Mouse (Mus musculus) forebrain, embryonic 14.5 days (tissue): ENCODE results near the gene Nfia. TPM values are rescaled to one million over a fixed set of nuclear protein-coding genes. Genes with fewer than 3 reads are reported as not detected.

Source experiments
- ATAC-seq: fragments of 200-750 bp; cut with Nextera tagmentation; 2 replicates; pipeline ENCODE4 v1.8.0; 2017; ENCODE audit warnings: mild to moderate bottlenecking, moderate library complexity
- DNase-seq: peaks from one replicate; pipeline ENCODE4 v3.0.0-alpha.2; 2015; ENCODE audit warnings: low spot score
- H3K27ac ChIP-seq: fragments of 300-500 bp; sonication (generic); 2 replicates; pipeline ENCODE4 v1.5.1; 2014; ENCODE audit warnings: low read depth, mild to moderate bottlenecking, control low read depth, low read length, moderate library complexity
- H3K27me3 ChIP-seq: fragments of 300-500 bp; sonication (generic); replicated peaks from 2 replicates; pipeline ENCODE4 v1.6.1; 2014; ENCODE audit warnings: low read length, control low read depth, mixed read lengths; ENCODE audit not compliant: control insufficient read depth, insufficient read depth
- H3K36me3 ChIP-seq: fragments of 300-500 bp; sonication (generic); 2 replicates; pipeline ENCODE4 v1.6.1; 2014; ENCODE audit warnings: low read length, control low read depth; ENCODE audit not compliant: control insufficient read depth, insufficient read depth
- H3K4me1 ChIP-seq: fragments of 300-500 bp; sonication (generic); 2 replicates; pipeline ENCODE4 v1.6.1; 2014; ENCODE audit warnings: antibody characterized with exemption, low read length, control low read depth; ENCODE audit not compliant: control insufficient read depth, insufficient read depth
- H3K4me2 ChIP-seq: fragments of 300-500 bp; sonication (generic); 2 replicates; pipeline ENCODE4 v1.6.1; 2014; ENCODE audit warnings: mild to moderate bottlenecking, control low read depth, low read length
- H3K4me3 ChIP-seq: fragments of 300-500 bp; sonication (generic); 2 replicates; pipeline ENCODE4 v1.5.1; 2014; ENCODE audit warnings: low read depth, low read length, control low read depth
- H3K9ac ChIP-seq: fragments of 300-500 bp; sonication (generic); 2 replicates; pipeline ENCODE4 v1.6.1; 2014; ENCODE audit warnings: mild to moderate bottlenecking, low read length, control low read depth, moderate library complexity
- H3K9me3 ChIP-seq: fragments of 300-500 bp; sonication (generic); replicated peaks from 2 replicates; pipeline ENCODE4 v1.6.1; 2016; ENCODE audit warnings: low read length, control low read depth, mixed read lengths; ENCODE audit not compliant: control insufficient read depth
- WGBS: fragments of 180-500 bp; shearing (Covaris S2); extraction: QIAGEN DNeasy Blood & Tissue Kit; methylation state at CpG from one replicate; pipeline ENCODE4 v1.1.7; 2014; 5-methylcytosine and 5-hydroxymethylcytosine counted together
- polyA plus RNA-seq: library from polyadenylated mRNA; unstranded; fragments of >200 nt; fragmentation: Nextera tagmentation; extraction: Ambion mirVana; gene quantifications from 2 replicates; pipeline ENCODE4 v1.2.1, GENCODE M21; 2014

The Nfia gene
- polyA plus RNA-seq, 1 experiment from 2014 or later, result 71.5 TPM

DNA sequence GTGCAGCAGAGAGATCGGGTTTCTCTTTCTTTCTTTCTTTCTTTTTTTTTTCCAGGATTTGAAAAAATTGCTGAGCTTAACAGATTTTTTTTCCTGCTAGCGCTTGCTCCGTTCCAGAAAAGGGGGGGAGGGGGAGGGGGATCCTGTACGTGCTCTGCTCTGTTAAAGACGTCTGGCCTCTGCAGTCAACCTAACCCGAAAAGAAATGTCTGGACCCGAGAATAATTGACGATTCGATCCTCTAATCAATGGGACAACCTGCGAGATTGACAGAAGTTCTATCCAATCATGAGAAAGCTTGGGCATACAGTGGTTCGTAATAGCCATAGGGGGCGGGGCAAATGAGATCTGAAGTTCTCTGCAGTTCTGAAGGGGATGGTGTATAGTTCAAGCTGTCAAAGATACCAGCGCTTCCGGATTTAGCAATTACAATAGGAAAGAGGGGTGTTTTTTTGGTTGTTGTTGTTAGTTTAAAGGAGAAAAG lies 618 bp downstream of the Nfia start:
- peak overlapping the region; percentile 83 for H3K4me2 ChIP-seq
- H3K27me3 ChIP-seq, result no peaks in the 10 kb centered on the region
- H3K4me1 ChIP-seq, result peaks cover 24% of the 10 kb centered on the region
- WGBS, result 1% methylated on average over 14 of the region's 14 CpGs
- peak overlapping the region; percentile 91 for H3K27ac ChIP-seq
- peak overlapping the region; percentile 65 for H3K9ac ChIP-seq
- ATAC-seq, result peak; percentile 66
- DNase-seq, result peak; percentile 100
- H3K4me3 ChIP-seq, result peak overlapping the region; percentile 42
- no peaks in the 10 kb centered on the region for H3K36me3 ChIP-seq
- H3K9me3 ChIP-seq, result no peaks in the 10 kb centered on the region

DNA sequence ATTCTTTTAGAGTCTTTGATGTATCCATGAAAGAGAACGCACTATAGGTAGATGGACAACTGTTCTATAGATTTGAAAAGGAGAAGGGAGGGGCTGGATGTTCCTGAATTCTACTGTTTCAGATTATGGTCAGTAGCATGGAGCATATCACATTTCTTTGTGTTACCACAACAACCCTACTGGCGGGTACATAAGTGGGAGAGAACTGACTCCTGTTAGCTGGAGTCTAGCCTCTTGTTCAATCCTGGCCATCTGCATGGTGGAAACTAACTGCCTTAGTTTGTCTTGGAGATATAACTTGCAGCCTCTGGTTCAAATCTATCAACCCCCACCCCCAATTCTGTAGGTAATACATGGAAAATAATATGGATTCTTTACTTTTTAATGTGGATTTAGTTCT lies 1.3 kb downstream of the Nfia start:
- ATAC-seq (no peak), DNase-seq (no peak)
- Histone ChIP-seq H3K9me3 (no peaks in the 10 kb centered on the region), H3K36me3 (no peaks in the 10 kb centered on the region), H3K4me2 (peak overlapping the region; percentile 83), H3K4me1 (peaks cover 24% of the 10 kb centered on the region), H3K9ac (no peak overlapping the region), H3K4me3 (peak overlapping the region; percentile 42; the same call in 1 of the 2 replicates), H3K27me3 (no peaks in the 10 kb centered on the region), H3K27ac (peak overlapping the region; percentile 59; the same call in 1 of the 2 replicates)
- WGBS, result 38% methylated on average over 2 of the region's 2 CpGs

DNA sequence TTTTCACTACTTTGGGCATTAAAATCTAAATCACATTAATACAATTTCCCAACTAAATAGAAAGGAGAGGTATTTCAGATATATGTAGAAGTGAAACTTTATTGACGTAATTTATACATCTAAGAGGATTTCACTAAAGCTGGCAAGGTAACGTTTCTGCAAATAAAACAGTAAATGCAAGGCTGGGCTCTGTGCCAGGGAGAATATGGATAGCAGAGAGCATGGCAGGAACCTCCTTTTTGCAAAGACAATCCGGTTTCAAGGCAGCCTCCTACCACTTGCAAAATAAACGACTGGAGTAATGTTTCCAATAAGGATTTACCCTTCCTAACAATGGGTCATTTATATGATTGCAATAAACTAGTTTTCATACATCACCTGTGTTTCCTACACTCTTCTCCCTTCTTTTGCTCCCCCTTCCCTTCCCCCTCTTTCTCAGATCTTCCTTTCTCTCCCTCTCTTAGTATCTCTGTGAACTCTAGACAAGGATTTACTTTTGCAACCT lies 2.0 kb downstream of the Nfia start:
- peaks cover 24% of the 10 kb centered on the region for H3K4me1 ChIP-seq
- DNase-seq (no peak), ATAC-seq (no peak)
- no peaks in the 10 kb centered on the region for H3K27me3 ChIP-seq
- peak overlapping the region; percentile 83 for H3K4me2 ChIP-seq
- H3K36me3 ChIP-seq, result no peaks in the 10 kb centered on the region
- peak overlapping the region; percentile 92 for H3K4me3 ChIP-seq
- H3K27ac ChIP-seq, result peak overlapping the region; percentile 80
- no peaks in the 10 kb centered on the region for H3K9me3 ChIP-seq
- H3K9ac ChIP-seq, result peak overlapping the region; percentile 33
- WGBS, result 12% methylated on average over 4 of the region's 4 CpGs

DNA sequence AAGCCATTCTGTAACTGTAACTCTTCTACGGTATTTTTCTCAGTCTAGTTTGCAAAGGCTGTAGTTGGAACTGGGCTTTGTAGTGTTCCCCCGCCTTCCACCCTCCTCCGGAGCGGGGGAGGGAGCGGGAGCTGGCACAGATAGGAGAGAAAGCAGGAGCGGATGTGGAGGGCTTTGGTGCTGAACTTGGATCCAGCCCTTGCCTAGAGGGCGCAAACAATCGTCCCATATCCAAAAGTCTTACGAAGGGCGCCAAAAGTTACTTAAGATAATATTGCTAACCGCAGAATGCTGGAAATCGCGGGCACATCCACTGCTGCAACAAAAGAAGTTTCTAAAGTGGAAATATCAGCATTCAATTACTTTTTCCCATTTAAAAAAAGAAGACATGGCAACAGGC lies 2.5 kb downstream of the Nfia start:
- peak overlapping the region; percentile 92 for H3K4me3 ChIP-seq
- peak overlapping the region; percentile 100 for H3K9ac ChIP-seq
- H3K27me3 ChIP-seq, result no peaks in the 10 kb centered on the region
- ATAC-seq (no peak), DNase-seq (peak; percentile 86)
- no peaks in the 10 kb centered on the region for H3K9me3 ChIP-seq
- peaks cover 24% of the 10 kb centered on the region for H3K4me1 ChIP-seq
- H3K27ac ChIP-seq, result peak overlapping the region; percentile 80
- WGBS, result 1% methylated on average over 13 of the region's 13 CpGs
- H3K36me3 ChIP-seq, result no peaks in the 10 kb centered on the region
- H3K4me2 ChIP-seq, result peak overlapping the region; percentile 83

DNA sequence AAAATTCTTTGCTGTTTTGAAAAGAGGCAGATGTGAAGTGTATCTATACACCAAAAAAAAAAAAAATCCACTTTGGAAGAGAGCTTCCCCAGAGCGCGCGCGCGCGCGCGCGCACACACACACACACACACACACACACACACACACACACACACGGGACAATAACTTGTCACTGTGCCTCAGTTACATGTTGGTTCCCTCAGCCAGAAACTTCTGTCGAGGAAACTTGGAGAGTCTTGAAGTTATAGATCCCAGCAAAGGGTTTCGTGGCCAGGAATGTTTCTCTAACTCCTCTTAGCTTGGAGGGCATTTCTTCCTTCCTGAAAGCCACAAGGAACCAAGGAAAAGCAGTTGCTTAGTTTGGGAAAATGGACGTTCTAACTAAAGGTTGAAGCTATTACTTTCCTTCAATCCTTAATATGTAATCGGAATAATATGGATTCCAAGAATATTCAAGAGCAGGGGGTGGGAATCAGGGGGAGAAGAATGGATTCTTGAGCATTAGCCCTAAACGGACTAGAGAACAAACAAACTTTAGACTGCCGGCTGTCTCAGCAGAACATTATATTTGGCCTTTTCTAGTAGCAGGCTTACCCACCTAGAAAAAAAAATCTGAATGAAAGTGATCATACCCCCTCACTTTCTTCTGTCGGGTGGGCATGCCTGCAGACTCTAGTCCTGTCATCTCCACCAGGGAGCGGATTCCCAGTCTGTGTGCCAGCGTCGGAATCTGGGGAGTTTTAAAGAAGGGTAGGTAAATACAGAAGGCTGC lies 3.1 kb downstream of the Nfia start:
- H3K4me2 ChIP-seq, result peak overlapping the region; percentile 83
- H3K36me3 ChIP-seq, result no peaks in the 10 kb centered on the region
- H3K9ac ChIP-seq, result peak overlapping the region; percentile 100
- peak overlapping the region; percentile 80 for H3K27ac ChIP-seq
- peaks cover 24% of the 10 kb centered on the region for H3K4me1 ChIP-seq
- DNase-seq (no peak), ATAC-seq (no peak)
- H3K9me3 ChIP-seq, result no peaks in the 10 kb centered on the region
- peak overlapping the region; percentile 92 for H3K4me3 ChIP-seq
- no peaks in the 10 kb centered on the region for H3K27me3 ChIP-seq
- under 1% methylated on average over 20 of the region's 20 CpGs for WGBS

DNA sequence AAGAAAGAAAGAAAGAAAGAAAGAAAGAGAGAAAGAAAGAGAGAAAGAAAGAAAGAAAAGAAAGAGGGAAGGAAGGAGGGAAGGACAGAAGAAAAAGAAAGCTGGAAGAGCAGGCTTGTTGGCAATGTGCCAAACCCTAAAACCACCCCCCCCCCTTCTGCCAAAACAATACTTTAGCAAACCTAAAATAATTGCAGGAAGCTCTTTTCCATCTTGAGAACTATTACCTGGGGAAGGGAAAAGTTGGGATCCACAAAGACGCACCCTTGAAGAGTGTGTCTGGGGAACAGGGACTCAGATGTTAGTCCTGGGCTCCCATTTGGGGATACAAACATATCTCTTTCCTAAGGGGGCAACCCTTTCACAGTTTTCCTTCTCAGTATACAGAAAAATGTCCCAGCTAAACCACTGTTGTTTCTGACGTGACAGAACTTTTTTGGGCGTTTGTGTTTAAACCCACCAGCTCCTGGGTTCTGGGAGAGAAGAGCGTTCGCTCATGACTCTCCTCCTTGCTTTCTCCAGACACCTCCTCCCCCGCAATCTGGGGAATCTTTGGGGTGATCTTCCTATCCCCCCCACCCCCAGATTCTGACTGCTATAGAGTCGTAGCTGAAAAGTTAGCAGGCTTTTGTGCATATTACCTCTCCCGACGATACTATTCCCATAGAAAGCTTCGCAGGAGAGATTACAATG lies 4.0 kb downstream of the Nfia start:
- WGBS, result 1% methylated on average over 10 of the region's 10 CpGs
- no peaks in the 10 kb centered on the region for H3K27me3 ChIP-seq

DNA sequence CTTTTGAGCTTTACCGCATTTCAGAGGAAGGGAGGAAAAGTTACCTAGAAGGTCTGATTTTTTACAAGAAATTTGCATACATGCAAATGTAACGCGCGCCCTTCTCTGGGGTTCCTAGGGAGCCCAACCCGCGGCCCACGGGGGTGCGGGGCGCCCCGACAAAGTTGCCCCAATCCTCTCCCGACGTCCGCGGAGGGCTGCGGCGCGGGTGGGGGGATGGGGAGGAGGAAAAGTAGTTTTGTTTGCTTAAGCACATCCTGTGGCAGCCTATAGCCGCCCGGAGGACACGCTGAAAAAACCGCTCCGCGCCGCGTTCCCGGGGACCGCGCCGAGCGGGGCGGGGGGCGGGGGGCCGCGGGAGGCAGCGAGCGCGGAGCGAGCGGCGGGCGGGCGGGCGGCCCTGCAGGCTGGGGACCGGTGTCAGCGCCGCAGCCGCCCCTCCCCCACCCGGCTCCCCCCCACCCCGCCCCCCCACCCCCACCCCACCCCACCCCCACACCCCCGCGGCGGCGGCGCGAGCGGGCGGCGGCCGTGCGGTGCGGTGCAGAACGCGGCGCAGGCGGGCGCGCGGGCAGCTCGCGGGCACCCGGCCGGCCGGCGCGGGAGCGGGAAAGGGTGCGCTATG lies 4.7 kb downstream of the Nfia start:
- H3K4me2 ChIP-seq, result peak overlapping the region; percentile 83
- H3K4me1 ChIP-seq, result peaks cover 20% of the 10 kb centered on the region
- H3K4me3 ChIP-seq, result peak overlapping the region; percentile 92
- DNase-seq, result peak; percentile 77
- H3K27ac ChIP-seq, result peak overlapping the region; percentile 98
- peak overlapping the region; percentile 100 for H3K9ac ChIP-seq
- no peaks in the 10 kb centered on the region for H3K36me3 ChIP-seq
- under 1% methylated on average over 38 of the region's 77 CpGs for WGBS
- H3K9me3 ChIP-seq, result no peaks in the 10 kb centered on the region
- peak; percentile 59 for ATAC-seq
- H3K27me3 ChIP-seq, result no peaks in the 10 kb centered on the region

More for the DNA sequence above, 4.0 kb downstream of the Nfia start:
- peak; percentile 64 for DNase-seq
- Histone ChIP-seq H3K9ac (peak overlapping the region; percentile 100), H3K4me3 (peak overlapping the region; percentile 92), H3K4me1 (peaks cover 21% of the 10 kb centered on the region), H3K4me2 (peak overlapping the region; percentile 83), H3K9me3 (no peaks in the 10 kb centered on the region), H3K27ac (peak overlapping the region; percentile 98), H3K36me3 (no peaks in the 10 kb centered on the region)
- ATAC-seq, result no peak

DNA sequence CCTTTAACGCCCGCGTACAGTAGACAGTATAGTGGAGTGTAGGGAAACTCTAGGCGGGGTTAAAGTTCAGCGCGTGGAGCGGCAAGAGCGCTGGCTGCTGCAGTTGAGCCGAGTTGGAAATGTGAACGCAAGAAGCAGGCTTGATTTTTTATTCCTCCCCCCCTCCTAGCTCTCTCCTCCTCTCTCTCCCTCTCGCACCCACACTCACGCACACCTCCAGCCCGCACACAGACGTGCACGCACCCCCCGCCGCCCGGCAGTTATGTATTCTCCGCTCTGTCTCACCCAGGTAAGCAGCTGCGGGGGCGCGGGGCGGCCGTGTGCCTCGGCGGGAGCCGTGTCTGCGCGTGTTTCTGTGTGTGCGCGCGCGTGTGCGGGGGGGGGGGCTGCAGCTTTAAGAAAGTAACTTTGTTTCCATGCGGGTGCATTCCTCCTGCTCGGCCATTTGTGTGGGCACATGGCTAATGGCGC lies 5.2 kb downstream of the Nfia start, which contains the start of gene E130114P18Rik:
Gene E130114P18Rik (minus strand): TSS at position 373 of the 471 bp plus-strand sequence.
- Histone ChIP-seq H3K36me3 (0 out of 2 replicates have a peak, but pooled peaks cover 2% of the 10 kb centered on the region), H3K4me2 (peak within 1 kb of the TSS; percentile 83), H3K4me3 (peak within 1 kb of the TSS; percentile 92), H3K4me1 (peaks cover 20% of the 10 kb centered on the region), H3K27me3 (no peaks in the 10 kb centered on the region), H3K27ac (peak within 1 kb of the TSS; percentile 98), H3K9me3 (no peaks in the 10 kb centered on the region), H3K9ac (peak within 1 kb of the TSS; percentile 100)
- peak; percentile 65 for ATAC-seq
- 1% methylated on average over 37 of the region's 37 CpGs for WGBS
- DNase-seq, result peak; percentile 89
